Mouse (Mus musculus) ES-Bruce4 (cell line): ENCODE results near the gene Psrc1. TPM values are rescaled to one million over a fixed set of nuclear protein-coding genes. Genes with fewer than 3 reads are reported as not detected.

ENCODE experiments used
- H3K27ac ChIP-seq: 2 replicates; pipeline ENCODE4 v1.5.1; 2012; ENCODE audit warnings: low read length, inconsistent platforms; ENCODE audit not compliant: insufficient read depth
- H3K27me3 ChIP-seq: 2 replicates; pipeline ENCODE4 v1.6.1; 2012; ENCODE audit warnings: mild to moderate bottlenecking, low read length, inconsistent platforms; ENCODE audit not compliant: control insufficient read depth, poor library complexity, insufficient read depth, severe bottlenecking
- H3K36me3 ChIP-seq: 2 replicates; pipeline ENCODE4 v1.6.1; 2012; ENCODE audit warnings: inconsistent platforms, mild to moderate bottlenecking, low read length, moderate library complexity; ENCODE audit not compliant: control insufficient read depth, poor library complexity, insufficient read depth, severe bottlenecking
- H3K4me1 ChIP-seq: one replicate; pipeline ENCODE4 v1.8.1; 2011; ENCODE audit warnings: low read length; ENCODE audit not compliant: control insufficient read depth, insufficient read depth
- H3K4me3 ChIP-seq: 2 replicates; pipeline ENCODE4 v1.5.1; 2011; ENCODE audit warnings: low read depth, mild to moderate bottlenecking, low read length
- H3K9ac ChIP-seq: 2 replicates; pipeline ENCODE4 v1.6.1; 2012; ENCODE audit warnings: low read depth, mild to moderate bottlenecking, inconsistent platforms; ENCODE audit not compliant: poor library complexity, severe bottlenecking
- H3K9me3 ChIP-seq: replicated peaks from 2 replicates; pipeline ENCODE4 v1.6.1; 2012; ENCODE audit warnings: mild to moderate bottlenecking, low read length, inconsistent platforms; ENCODE audit not compliant: control insufficient read depth, poor library complexity, insufficient read depth, severe bottlenecking
- CTCF ChIP-seq: IDR thresholded peaks from one replicate; pipeline ENCODE4 v1.8.1; 2011; ENCODE audit warnings: low read depth, low read length
- EP300 ChIP-seq: IDR thresholded peaks from 2 replicates; pipeline ENCODE4 v1.6.1; 2011; ENCODE audit warnings: low read depth, low read length; ENCODE audit not compliant: insufficient read depth
- POLR2A ChIP-seq: IDR thresholded peaks from one replicate; pipeline ENCODE4 v1.8.1; 2011; ENCODE audit warnings: low read length; ENCODE audit not compliant: insufficient read depth
- polyA plus RNA-seq: library from polyadenylated mRNA; stranded (reverse); fragments of >200 nt; gene quantifications from 2 replicates; pipeline ENCODE4 v1.2.4, GENCODE M21; 2011; ENCODE audit warnings: low read depth; ENCODE audit not compliant: missing spikeins, insufficient read depth, insufficient read length

The Psrc1 gene
- polyA plus RNA-seq, 1 experiment: 255 TPM

GRCm38 (mm10) chr3:108380695-108381094 lies 2.9 kb upstream of the Psrc1 start:
- Histone ChIP-seq H3K4me3 (no peak overlapping the region), H3K27ac (no peak overlapping the region), H3K4me1 (no peaks in the 10 kb centered on the region), H3K36me3 (peaks cover 10% of the 10 kb centered on the region), H3K9ac (no peak overlapping the region), H3K27me3 (no peaks in the 10 kb centered on the region), H3K9me3 (no peaks in the 10 kb centered on the region)
- TF ChIP-seq CTCF (peak; percentile 94), POLR2A (no peak)

- no peaks in the 10 kb centered on the region for H3K9me3 ChIP-seq
- no peaks in the 10 kb centered on the region for H3K27me3 ChIP-seq
- no peak overlapping the region for H3K9ac ChIP-seq
- peaks cover 26% of the 10 kb centered on the region for H3K36me3 ChIP-seq
- TF ChIP-seq EP300: no peak
- TF ChIP-seq POLR2A: no peak
- no peak for TF ChIP-seq CTCF
- no peak overlapping the region for H3K27ac ChIP-seq
- H3K4me1 ChIP-seq: peaks cover 2% of the 10 kb centered on the region
- H3K4me3 ChIP-seq: no peak overlapping the region
Observed at GRCm38 (mm10) chr3:108381945-108382875, 1.4 kb upstream of the Psrc1 start.

GRCm38 (mm10) chr3:108384425-108384824 lies 786 bp downstream of the Psrc1 start:
- Histone ChIP-seq H3K36me3 (peaks cover 33% of the 10 kb centered on the region), H3K9me3 (no peaks in the 10 kb centered on the region), H3K4me3 (peak overlapping the region; percentile 96), H3K27ac (peak overlapping the region; percentile 38), H3K4me1 (peaks cover 4% of the 10 kb centered on the region), H3K27me3 (no peaks in the 10 kb centered on the region), H3K9ac (peak overlapping the region; percentile 81)
- TF ChIP-seq EP300: 0 out of 2 replicates have a peak, but pooled peaks have one; percentile 27
- no peak for TF ChIP-seq CTCF

GRCm38 (mm10) chr3:108386186-108386585 lies 2.5 kb downstream of the Psrc1 start:
- H3K27ac ChIP-seq: peak overlapping the region; percentile 15; the same call in 1 of the 2 replicates
- TF ChIP-seq EP300 (no peak), POLR2A (no peak), CTCF (no peak)
- peaks cover 33% of the 10 kb centered on the region for H3K36me3 ChIP-seq
- H3K4me1 ChIP-seq: peaks cover 4% of the 10 kb centered on the region
- H3K9ac ChIP-seq: peak overlapping the region; percentile 81; the same call in 1 of the 2 replicates
- H3K9me3 ChIP-seq: no peaks in the 10 kb centered on the region
- H3K27me3 ChIP-seq: no peaks in the 10 kb centered on the region
- peak overlapping the region; percentile 30; the same call in 1 of the 2 replicates for H3K4me3 ChIP-seq

GRCm38 (mm10) chr3:108389111-108389545 lies 5.5 kb downstream of the Psrc1 start:
- Histone ChIP-seq H3K9ac (no peak overlapping the region), H3K27ac (peak overlapping the region; percentile 56; the same call in 1 of the 2 replicates), H3K27me3 (no peaks in the 10 kb centered on the region), H3K9me3 (no peaks in the 10 kb centered on the region), H3K4me3 (no peak overlapping the region), H3K4me1 (peaks cover 4% of the 10 kb centered on the region), H3K36me3 (peaks cover 33% of the 10 kb centered on the region)
- TF ChIP-seq POLR2A (peak; percentile 8), EP300 (0 out of 2 replicates have a peak, but pooled peaks have one; percentile 29), CTCF (peak; percentile 98)

- Histone ChIP-seq H3K9me3 (no peaks in the 10 kb centered on the region), H3K27ac (no peak overlapping the region), H3K9ac (peak overlapping the region; percentile 1; the same call in 1 of the 2 replicates), H3K4me3 (peak overlapping the region; percentile 10; the same call in 1 of the 2 replicates), H3K36me3 (peaks cover 6% of the 10 kb centered on the region), H3K4me1 (peaks cover under 1% of the 10 kb centered on the region), H3K27me3 (no peaks in the 10 kb centered on the region)
- TF ChIP-seq CTCF (no peak), POLR2A (no peak), EP300 (no peak)
Observed at GRCm38 (mm10) chr3:108392299-108392698, 8.7 kb downstream of the Psrc1 start.
